Mouse (Mus musculus): ENCODE data around the gene Atg9b. TPM values are rescaled to one million over a fixed set of nuclear protein-coding genes. Genes with fewer than 3 reads are reported as not detected.

Gene Atg9b
- polyA plus RNA-seq, 1 experiment from 2014 or later: 4.2 TPM

- WGBS: 87% methylated on average over 10 of the region's 10 CpGs
- no peak overlapping the region for H3K4me2 ChIP-seq (ENCODE audit: low read depth, low read length)
- H3K9ac ChIP-seq (ENCODE audit: low read length): no peak overlapping the region
- H3K9me3 ChIP-seq (replicated peaks; ENCODE audit: control insufficient read depth, low read length): no peaks in the 10 kb centered on the region
- ATAC-seq (ENCODE audit: insufficient read depth, low FRiP score): no peak
- H3K36me3 ChIP-seq (ENCODE audit: control insufficient read depth, insufficient read depth, low read length): no peaks in the 10 kb centered on the region
- no peak overlapping the region for H3K4me3 ChIP-seq (replicated peaks; ENCODE audit: low read length)
- H3K27ac ChIP-seq (ENCODE audit: low read length): no peak overlapping the region
- H3K4me1 ChIP-seq (ENCODE audit: control insufficient read depth, insufficient read depth, low read length): peaks cover 26% of the 10 kb centered on the region
- H3K27me3 ChIP-seq (ENCODE audit: control insufficient read depth, insufficient read depth, low read length): peaks cover 18% of the 10 kb centered on the region; the same call in 1 of the 2 replicates
Observed at GRCm38 (mm10) chr5:24385887-24386550, 5.9 kb downstream of the Atg9b start.

- Histone ChIP-seq H3K36me3 (ENCODE audit: control insufficient read depth, insufficient read depth, low read length) (no peaks in the 10 kb centered on the region), H3K27me3 (ENCODE audit: control insufficient read depth, insufficient read depth, low read length) (peaks cover 18% of the 10 kb centered on the region; the same call in 1 of the 2 replicates), H3K4me1 (ENCODE audit: control insufficient read depth, insufficient read depth, low read length) (peaks cover 26% of the 10 kb centered on the region), H3K4me2 (ENCODE audit: low read depth, low read length) (no peak overlapping the region), H3K4me3 (replicated peaks; ENCODE audit: low read length) (no peak overlapping the region), H3K27ac (ENCODE audit: low read length) (no peak overlapping the region), H3K9ac (ENCODE audit: low read length) (no peak overlapping the region), H3K9me3 (replicated peaks; ENCODE audit: control insufficient read depth, low read length) (no peaks in the 10 kb centered on the region)
- 95% methylated on average over 5 of the region's 5 CpGs for WGBS
- ATAC-seq (ENCODE audit: insufficient read depth, low FRiP score): no peak
Observed at GRCm38 (mm10) chr5:24385374-24385773, 6.6 kb downstream of the Atg9b start.

GRCm38 (mm10) chr5:24384407-24384806, 7.5 kb downstream of the Atg9b start:
- 63% methylated on average over 6 of the region's 6 CpGs for WGBS
- H3K27me3 ChIP-seq (ENCODE audit: control insufficient read depth, insufficient read depth, low read length): peaks cover 20% of the 10 kb centered on the region
- H3K4me1 ChIP-seq (ENCODE audit: control insufficient read depth, insufficient read depth, low read length): peaks cover 26% of the 10 kb centered on the region
- H3K27ac ChIP-seq (ENCODE audit: low read length): no peak overlapping the region
- H3K4me2 ChIP-seq (ENCODE audit: low read depth, low read length): no peak overlapping the region
- no peak overlapping the region for H3K9ac ChIP-seq (ENCODE audit: low read length)
- no peaks in the 10 kb centered on the region for H3K9me3 ChIP-seq (replicated peaks; ENCODE audit: control insufficient read depth, low read length)
- no peak overlapping the region for H3K4me3 ChIP-seq (replicated peaks; ENCODE audit: low read length)
- ATAC-seq (ENCODE audit: insufficient read depth, low FRiP score): no peak
- H3K36me3 ChIP-seq (ENCODE audit: control insufficient read depth, insufficient read depth, low read length): no peaks in the 10 kb centered on the region

DNA sequence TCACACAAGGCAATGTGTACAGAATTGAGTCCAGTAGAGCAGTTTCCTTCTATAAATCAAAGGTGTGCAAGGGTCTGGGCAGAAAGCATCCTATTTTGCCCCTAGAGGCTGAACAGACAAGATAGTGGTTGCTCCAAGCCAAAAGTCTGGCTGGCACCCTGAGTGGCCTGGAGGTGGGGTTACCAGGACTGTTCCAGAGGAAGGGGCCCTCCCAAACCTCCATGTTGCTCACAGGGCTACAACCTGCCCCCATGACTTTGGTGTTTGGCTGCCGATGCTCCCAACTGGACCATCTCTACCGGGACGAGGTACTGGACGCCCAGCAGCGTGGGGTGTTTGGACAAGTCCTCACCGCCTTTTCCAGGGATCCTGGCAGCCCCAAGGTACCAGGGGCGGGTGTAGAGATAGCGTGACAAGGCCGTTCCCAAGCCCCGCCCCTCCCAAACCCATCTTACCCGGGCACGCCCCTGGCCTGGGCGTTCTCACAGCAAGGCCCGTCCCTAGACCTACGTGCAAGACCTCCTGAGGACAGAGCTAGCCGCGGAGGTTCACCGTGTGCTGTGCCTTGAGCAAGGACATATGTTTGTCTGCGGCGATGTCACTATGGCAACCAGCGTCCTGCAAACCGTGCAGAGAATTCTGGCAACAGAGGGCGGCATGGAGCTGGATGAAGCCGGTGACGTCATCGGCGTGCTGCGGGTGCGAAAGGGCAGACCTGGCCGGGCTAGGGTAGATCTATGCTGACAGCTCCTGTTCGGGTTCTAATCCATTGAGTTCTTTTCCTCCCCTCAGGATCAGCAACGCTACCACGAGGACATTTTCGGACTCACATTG, 8.7 kb downstream of the Atg9b start:
- H3K4me2 ChIP-seq (ENCODE audit: low read depth, low read length): peak overlapping the region; percentile 61
- peak overlapping the region; percentile 49 for H3K4me3 ChIP-seq (replicated peaks; ENCODE audit: low read length)
- peaks cover 22% of the 10 kb centered on the region for H3K27me3 ChIP-seq (ENCODE audit: control insufficient read depth, insufficient read depth, low read length)
- H3K4me1 ChIP-seq (ENCODE audit: control insufficient read depth, insufficient read depth, low read length): peaks cover 26% of the 10 kb centered on the region
- 1% methylated on average over 34 of the region's 34 CpGs for WGBS
- no peaks in the 10 kb centered on the region for H3K9me3 ChIP-seq (replicated peaks; ENCODE audit: control insufficient read depth, low read length)
- peak overlapping the region; percentile 2 for H3K27ac ChIP-seq (ENCODE audit: low read length)
- peak; percentile 90 for ATAC-seq (ENCODE audit: insufficient read depth, low FRiP score)
- H3K9ac ChIP-seq (ENCODE audit: low read length): peak overlapping the region; percentile 61
- no peaks in the 10 kb centered on the region for H3K36me3 ChIP-seq (ENCODE audit: control insufficient read depth, insufficient read depth, low read length)

DNA sequence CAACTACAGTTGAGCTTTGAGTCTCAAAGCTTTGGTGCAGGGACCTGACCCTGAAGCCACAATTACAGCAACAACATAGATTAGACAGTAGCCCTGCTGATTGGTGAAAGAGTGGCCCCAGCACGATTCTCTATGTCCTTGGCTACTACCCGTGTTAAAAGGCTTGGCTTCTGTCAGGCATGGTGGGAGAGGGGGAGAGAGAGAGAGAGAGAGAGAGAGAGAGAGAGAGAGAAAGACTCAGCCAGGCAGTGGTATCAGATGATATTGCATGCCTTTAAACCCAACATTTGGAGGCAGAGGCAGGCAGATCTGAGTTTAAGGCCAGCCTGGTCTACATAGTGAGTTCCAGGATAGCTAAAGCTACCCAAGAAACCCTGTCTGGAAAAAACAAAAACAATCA, 10.0 kb downstream of the Atg9b start:
- H3K36me3 ChIP-seq (ENCODE audit: control insufficient read depth, insufficient read depth, low read length): no peaks in the 10 kb centered on the region
- no peak overlapping the region for H3K4me2 ChIP-seq (ENCODE audit: low read depth, low read length)
- no peak overlapping the region for H3K27ac ChIP-seq (ENCODE audit: low read length)
- no peak overlapping the region for H3K4me3 ChIP-seq (replicated peaks; ENCODE audit: low read length)
- H3K27me3 ChIP-seq (ENCODE audit: control insufficient read depth, insufficient read depth, low read length): peaks cover 18% of the 10 kb centered on the region
- ATAC-seq (ENCODE audit: insufficient read depth, low FRiP score): no peak
- no peak overlapping the region for H3K9ac ChIP-seq (ENCODE audit: low read length)
- no peaks in the 10 kb centered on the region for H3K9me3 ChIP-seq (replicated peaks; ENCODE audit: control insufficient read depth, low read length)
- H3K4me1 ChIP-seq (ENCODE audit: control insufficient read depth, insufficient read depth, low read length): peaks cover 15% of the 10 kb centered on the region
- WGBS: 58% methylated on average over 2 of the region's 2 CpGs

DNA sequence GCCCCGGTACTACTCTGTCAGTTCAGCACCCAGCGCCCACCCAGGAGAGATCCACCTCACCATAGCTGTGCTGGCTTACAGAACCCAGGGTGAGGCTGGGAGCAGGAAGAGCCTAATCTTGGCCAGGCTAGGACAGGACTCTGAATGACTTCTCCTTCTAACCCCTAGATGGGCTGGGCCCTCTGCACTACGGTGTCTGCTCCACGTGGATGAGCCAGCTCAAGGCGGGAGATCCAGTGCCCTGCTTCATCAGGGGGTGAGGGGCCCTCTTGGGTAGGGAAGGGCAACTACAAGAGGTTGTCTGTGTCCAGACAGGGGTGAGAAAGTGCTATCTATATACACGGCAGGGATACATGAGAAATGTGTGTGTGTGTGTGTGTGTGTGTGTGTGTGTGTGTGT, 10.5 kb downstream of the Atg9b start:
- Histone ChIP-seq H3K36me3 (ENCODE audit: control insufficient read depth, insufficient read depth, low read length) (no peaks in the 10 kb centered on the region), H3K9ac (ENCODE audit: low read length) (no peak overlapping the region), H3K27me3 (ENCODE audit: control insufficient read depth, insufficient read depth, low read length) (peaks cover 14% of the 10 kb centered on the region), H3K4me1 (ENCODE audit: control insufficient read depth, insufficient read depth, low read length) (peaks cover 10% of the 10 kb centered on the region), H3K9me3 (replicated peaks; ENCODE audit: control insufficient read depth, low read length) (no peaks in the 10 kb centered on the region), H3K4me3 (replicated peaks; ENCODE audit: low read length) (no peak overlapping the region), H3K4me2 (ENCODE audit: low read depth, low read length) (no peak overlapping the region), H3K27ac (ENCODE audit: low read length) (no peak overlapping the region)
- ATAC-seq (ENCODE audit: insufficient read depth, low FRiP score): no peak
- 73% methylated on average over 6 of the region's 6 CpGs for WGBS

- no peak overlapping the region for H3K9ac ChIP-seq (ENCODE audit: low read length)
- H3K4me3 ChIP-seq (replicated peaks; ENCODE audit: low read length): no peak overlapping the region
- H3K36me3 ChIP-seq (ENCODE audit: control insufficient read depth, insufficient read depth, low read length): no peaks in the 10 kb centered on the region
- H3K4me2 ChIP-seq (ENCODE audit: low read depth, low read length): no peak overlapping the region
- H3K9me3 ChIP-seq (replicated peaks; ENCODE audit: control insufficient read depth, low read length): no peaks in the 10 kb centered on the region
- H3K4me1 ChIP-seq (ENCODE audit: control insufficient read depth, insufficient read depth, low read length): peaks cover 10% of the 10 kb centered on the region
- H3K27me3 ChIP-seq (ENCODE audit: control insufficient read depth, insufficient read depth, low read length): peaks cover 9% of the 10 kb centered on the region
- H3K27ac ChIP-seq (ENCODE audit: low read length): no peak overlapping the region
- WGBS: 86% methylated on average over 4 of the region's 4 CpGs
- no peak for ATAC-seq (ENCODE audit: insufficient read depth, low FRiP score)
Observed at GRCm38 (mm10) chr5:24380499-24380898, 11.4 kb downstream of the Atg9b start.

DNA sequence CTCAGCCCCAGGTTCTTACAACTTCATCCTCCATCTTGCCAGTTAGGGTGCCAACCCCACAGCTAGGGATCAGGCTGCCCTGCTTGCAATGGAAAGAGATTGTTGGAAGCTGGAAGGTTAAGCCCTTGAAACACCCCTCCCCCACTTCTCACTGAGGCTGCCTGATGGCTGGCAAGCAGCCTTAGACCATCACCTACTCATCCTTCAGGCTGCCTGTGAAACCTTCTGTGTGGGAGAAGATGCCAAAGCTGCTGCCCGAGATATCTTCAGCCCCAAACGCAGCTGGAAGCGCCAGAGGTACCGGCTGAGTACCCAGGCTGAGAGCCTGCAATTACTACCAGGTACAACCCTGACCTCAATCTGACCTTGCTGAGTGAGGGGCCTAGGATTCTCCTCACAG, 12.4 kb downstream of the Atg9b start:
- no peak overlapping the region for H3K27ac ChIP-seq (ENCODE audit: low read length)
- no peak for ATAC-seq (ENCODE audit: insufficient read depth, low FRiP score)
- WGBS: 62% methylated on average over 4 of the region's 4 CpGs

GRCm38 (mm10) chr5:24378700-24379099, 13.2 kb downstream of the Atg9b start:
- H3K9ac ChIP-seq (ENCODE audit: low read length): no peak overlapping the region
- ATAC-seq (ENCODE audit: insufficient read depth, low FRiP score): no peak
- 77% methylated on average over 2 of the region's 2 CpGs for WGBS
- peaks cover 13% of the 10 kb centered on the region for H3K4me1 ChIP-seq (ENCODE audit: control insufficient read depth, insufficient read depth, low read length)
- peaks cover 9% of the 10 kb centered on the region; the same call in 1 of the 2 replicates for H3K27me3 ChIP-seq (ENCODE audit: control insufficient read depth, insufficient read depth, low read length)
- no peak overlapping the region for H3K27ac ChIP-seq (ENCODE audit: low read length)
- H3K36me3 ChIP-seq (ENCODE audit: control insufficient read depth, insufficient read depth, low read length): no peaks in the 10 kb centered on the region
- H3K4me3 ChIP-seq (replicated peaks; ENCODE audit: low read length): no peak overlapping the region
- no peak overlapping the region for H3K4me2 ChIP-seq (ENCODE audit: low read depth, low read length)
- no peaks in the 10 kb centered on the region for H3K9me3 ChIP-seq (replicated peaks; ENCODE audit: control insufficient read depth, low read length)

More for the DNA sequence above, 12.4 kb downstream of the Atg9b start:
- no peaks in the 10 kb centered on the region for H3K36me3 ChIP-seq (ENCODE audit: control insufficient read depth, insufficient read depth, low read length)
- no peaks in the 10 kb centered on the region for H3K9me3 ChIP-seq (replicated peaks; ENCODE audit: control insufficient read depth, low read length)
- no peak overlapping the region for H3K4me3 ChIP-seq (replicated peaks; ENCODE audit: low read length)
- no peak overlapping the region for H3K9ac ChIP-seq (ENCODE audit: low read length)
- peaks cover 14% of the 10 kb centered on the region for H3K4me1 ChIP-seq (ENCODE audit: control insufficient read depth, insufficient read depth, low read length)
- H3K4me2 ChIP-seq (ENCODE audit: low read depth, low read length): no peak overlapping the region
- peaks cover 9% of the 10 kb centered on the region; the same call in 1 of the 2 replicates for H3K27me3 ChIP-seq (ENCODE audit: control insufficient read depth, insufficient read depth, low read length)
